Mouse (Mus musculus) thymus, postnatal 0 days (tissue): ENCODE results near the gene Camta1. TPM values are rescaled to one million over a fixed set of nuclear protein-coding genes. Genes with fewer than 3 reads are reported as not detected.
"Not testable (repeated sequence)": the region's sequence is repeated elsewhere in the genome, so short reads cannot be mapped to it uniquely, and the experiment has no call there.

Experiments used
- DNase-seq: peaks from one replicate; pipeline ENCODE4 v3.0.0-alpha.2; 2015; ENCODE audit warnings: low spot score
- polyA plus RNA-seq: library from polyadenylated mRNA; unstranded; fragments of >200 nt; fragmentation: Nextera tagmentation; extraction: Ambion mirVana; gene quantifications from 2 replicates; pipeline ENCODE4 v1.2.1, GENCODE M21; 2015

The Camta1 gene
- polyA plus RNA-seq, 1 experiment from 2014 or later = 122 TPM

GRCm38 (mm10) chr4:151024152-151024551, 837.5 kb downstream of the Camta1 start:
- DNase-seq = no peak

- not testable (repeated sequence) for DNase-seq
These were observed 844.3 kb downstream of the Camta1 start for GRCm38 (mm10) chr4:151017356-151017755.

- DNase-seq = no peak
These were observed 845.7 kb downstream of the Camta1 start for GRCm38 (mm10) chr4:151015946-151016345.

GRCm38 (mm10) chr4:151010316-151010715, 851.4 kb downstream of the Camta1 start:
- DNase-seq = no peak

- peak; percentile 76 for DNase-seq
These were observed 854.7 kb downstream of the Camta1 start for GRCm38 (mm10) chr4:151006945-151007344.

GRCm38 (mm10) chr4:151005656-151006318, 855.9 kb downstream of the Camta1 start:
- DNase-seq = peak; percentile 47

- DNase-seq = no peak
These were observed 860.3 kb downstream of the Camta1 start for GRCm38 (mm10) chr4:151001397-151001796.

- DNase-seq = no peak
These were observed 863.0 kb downstream of the Camta1 start for GRCm38 (mm10) chr4:150998626-150999025.

- DNase-seq = no peak
These were observed 864.9 kb downstream of the Camta1 start, which contains the start of gene Uts2 for GRCm38 (mm10) chr4:150996797-150997196. TSS of gene Uts2 (plus strand) at chr4:150997097.

GRCm38 (mm10) chr4:150990148-150990547, 871.5 kb downstream of the Camta1 start:
- peak; percentile 35 for DNase-seq

- DNase-seq = no peak
These were observed 881.5 kb downstream of the Camta1 start for GRCm38 (mm10) chr4:150980153-150980552.

GRCm38 (mm10) chr4:150979455-150979854, 882.2 kb downstream of the Camta1 start:
- DNase-seq = no peak

- DNase-seq = no peak
These were observed 883.3 kb downstream of the Camta1 start for GRCm38 (mm10) chr4:150978156-150978910.

GRCm38 (mm10) chr4:150975145-150975544, 886.5 kb downstream of the Camta1 start:
- DNase-seq = no peak

GRCm38 (mm10) chr4:150973264-150973663, 888.4 kb downstream of the Camta1 start:
- no peak for DNase-seq

GRCm38 (mm10) chr4:150968956-150969355, 892.7 kb downstream of the Camta1 start:
- no peak for DNase-seq

- DNase-seq = peak; percentile 68
These were observed 895.1 kb downstream of the Camta1 start for GRCm38 (mm10) chr4:150966556-150966955.

GRCm38 (mm10) chr4:150965555-150965951, 896.1 kb downstream of the Camta1 start:
- peak; percentile 17 for DNase-seq

GRCm38 (mm10) chr4:150964635-150965554, 896.8 kb downstream of the Camta1 start:
- peak; percentile 89 for DNase-seq

GRCm38 (mm10) chr4:150963711-150964110, 898.0 kb downstream of the Camta1 start:
- no peak for DNase-seq

GRCm38 (mm10) chr4:150962231-150962630, 899.4 kb downstream of the Camta1 start:
- DNase-seq = no peak

- DNase-seq = no peak
These were observed 903.1 kb downstream of the Camta1 start for GRCm38 (mm10) chr4:150958536-150958935.
